Mouse (Mus musculus): ENCODE measurements around the gene Cmya5. TPM values are rescaled to one million over a fixed set of nuclear protein-coding genes. Genes with fewer than 3 reads are reported as not detected.

The Cmya5 gene
- polyA plus RNA-seq, 1 experiment from 2014 or later = 0.81 TPM

GRCm38 (mm10) chr13:93080859-93081258 lies 63.7 kb downstream of the Cmya5 start:
- Histone ChIP-seq H3K27ac (ENCODE audit: low read length) (no peak overlapping the region), H3K4me2 (ENCODE audit: low read depth, low read length) (no peak overlapping the region), H3K4me3 (replicated peaks; ENCODE audit: low read length) (no peak overlapping the region), H3K9ac (ENCODE audit: low read length) (no peak overlapping the region), H3K27me3 (ENCODE audit: control insufficient read depth, insufficient read depth, low read length) (no peaks in the 10 kb centered on the region), H3K4me1 (ENCODE audit: control insufficient read depth, insufficient read depth, low read length) (no peaks in the 10 kb centered on the region), H3K36me3 (ENCODE audit: control insufficient read depth, insufficient read depth, low read length) (no peaks in the 10 kb centered on the region), H3K9me3 (replicated peaks; ENCODE audit: control insufficient read depth, low read length) (peaks cover 7% of the 10 kb centered on the region; the same call in 1 of the 2 replicates)
- 71% methylated on average over 2 of the region's 2 CpGs for WGBS
- ATAC-seq (ENCODE audit: insufficient read depth, low FRiP score) = no peak

- WGBS = 39% methylated on average over 17 of the region's 17 CpGs
Measured at GRCm38 (mm10) chr13:93074147-93074641, 70.3 kb downstream of the Cmya5 start.

DNA sequence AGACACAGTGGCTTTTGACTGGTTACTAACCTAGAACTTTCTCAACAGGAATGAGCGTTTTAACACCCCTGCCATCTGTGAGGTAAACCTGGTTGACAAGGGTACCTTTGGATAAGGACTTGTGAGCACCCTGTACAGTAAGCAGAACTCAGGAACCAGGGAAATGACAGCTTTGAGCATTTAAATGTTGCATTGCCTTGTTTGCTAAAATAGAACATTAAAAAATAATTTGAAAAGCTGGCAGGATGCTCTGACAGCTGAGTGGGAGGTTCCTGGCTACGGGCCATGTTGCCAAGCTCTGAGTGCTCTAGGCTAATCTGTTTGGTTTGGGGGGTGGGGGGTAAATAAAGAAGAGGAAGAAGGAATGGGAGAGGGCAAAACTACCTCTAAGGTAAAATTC lies 70.9 kb downstream of the Cmya5 start:
- H3K4me2 ChIP-seq (ENCODE audit: low read depth, low read length) = peak overlapping the region; percentile 35; the same call in 1 of the 2 replicates
- H3K36me3 ChIP-seq (ENCODE audit: control insufficient read depth, insufficient read depth, low read length) = no peaks in the 10 kb centered on the region
- H3K4me1 ChIP-seq (ENCODE audit: control insufficient read depth, insufficient read depth, low read length) = peaks cover 5% of the 10 kb centered on the region
- no peak overlapping the region for H3K4me3 ChIP-seq (replicated peaks; ENCODE audit: low read length)
- 23% methylated on average over 2 of the region's 2 CpGs for WGBS
- H3K9ac ChIP-seq (ENCODE audit: low read length) = no peak overlapping the region
- H3K27me3 ChIP-seq (ENCODE audit: control insufficient read depth, insufficient read depth, low read length) = no peaks in the 10 kb centered on the region
- ATAC-seq (ENCODE audit: insufficient read depth, low FRiP score) = peak; percentile 17; the same call in 1 of the 2 replicates
- no peak overlapping the region for H3K27ac ChIP-seq (ENCODE audit: low read length)
- peaks cover 7% of the 10 kb centered on the region; the same call in 1 of the 2 replicates for H3K9me3 ChIP-seq (replicated peaks; ENCODE audit: control insufficient read depth, low read length)

More at GRCm38 (mm10) chr13:93074147-93074641, 70.3 kb downstream of the Cmya5 start:
- no peak for ATAC-seq (ENCODE audit: insufficient read depth, low FRiP score)
- Histone ChIP-seq H3K27ac (ENCODE audit: low read length) (no peak overlapping the region), H3K4me3 (replicated peaks; ENCODE audit: low read length) (no peak overlapping the region), H3K4me2 (ENCODE audit: low read depth, low read length) (peak overlapping the region; percentile 35), H3K9ac (ENCODE audit: low read length) (no peak overlapping the region), H3K4me1 (ENCODE audit: control insufficient read depth, insufficient read depth, low read length) (peaks cover 5% of the 10 kb centered on the region), H3K27me3 (ENCODE audit: control insufficient read depth, insufficient read depth, low read length) (no peaks in the 10 kb centered on the region), H3K36me3 (ENCODE audit: control insufficient read depth, insufficient read depth, low read length) (no peaks in the 10 kb centered on the region), H3K9me3 (replicated peaks; ENCODE audit: control insufficient read depth, low read length) (peaks cover 7% of the 10 kb centered on the region; the same call in 1 of the 2 replicates)

DNA sequence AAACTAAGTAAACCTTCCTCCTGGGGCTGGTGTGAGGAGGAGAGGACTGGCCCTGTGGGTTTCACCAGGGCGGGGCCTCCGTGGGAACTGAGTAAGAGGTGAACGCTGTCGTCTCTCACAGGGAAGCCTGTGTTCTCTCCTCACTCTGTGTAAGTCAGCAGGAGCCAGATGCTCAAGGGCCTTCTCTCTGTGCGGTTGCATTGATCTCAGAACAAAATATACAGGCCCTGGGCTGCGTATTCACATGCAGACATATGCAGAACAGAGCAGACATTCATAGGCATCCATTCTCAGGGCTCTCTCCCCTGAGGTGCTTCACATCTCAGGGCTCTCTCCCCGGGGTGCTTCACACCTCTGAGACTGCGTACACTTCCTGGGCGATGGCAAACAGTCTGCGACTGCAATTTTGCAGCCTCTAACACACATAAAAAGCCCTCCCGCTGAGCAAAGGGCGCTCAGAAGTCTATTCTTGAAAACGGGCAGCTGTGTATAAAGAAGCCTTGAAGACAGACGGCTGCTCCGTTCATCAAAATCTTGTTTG lies 71.6 kb downstream of the Cmya5 start:
- Histone ChIP-seq H3K9me3 (replicated peaks; ENCODE audit: control insufficient read depth, low read length) (peaks cover 7% of the 10 kb centered on the region; the same call in 1 of the 2 replicates), H3K4me3 (replicated peaks; ENCODE audit: low read length) (no peak overlapping the region), H3K27me3 (ENCODE audit: control insufficient read depth, insufficient read depth, low read length) (no peaks in the 10 kb centered on the region), H3K27ac (ENCODE audit: low read length) (no peak overlapping the region), H3K9ac (ENCODE audit: low read length) (no peak overlapping the region), H3K4me1 (ENCODE audit: control insufficient read depth, insufficient read depth, low read length) (peaks cover 5% of the 10 kb centered on the region), H3K36me3 (ENCODE audit: control insufficient read depth, insufficient read depth, low read length) (no peaks in the 10 kb centered on the region), H3K4me2 (ENCODE audit: low read depth, low read length) (no peak overlapping the region)
- WGBS = 23% methylated on average over 15 of the region's 15 CpGs
- peak; percentile 66; the same call in 1 of the 2 replicates for ATAC-seq (ENCODE audit: insufficient read depth, low FRiP score)

DNA sequence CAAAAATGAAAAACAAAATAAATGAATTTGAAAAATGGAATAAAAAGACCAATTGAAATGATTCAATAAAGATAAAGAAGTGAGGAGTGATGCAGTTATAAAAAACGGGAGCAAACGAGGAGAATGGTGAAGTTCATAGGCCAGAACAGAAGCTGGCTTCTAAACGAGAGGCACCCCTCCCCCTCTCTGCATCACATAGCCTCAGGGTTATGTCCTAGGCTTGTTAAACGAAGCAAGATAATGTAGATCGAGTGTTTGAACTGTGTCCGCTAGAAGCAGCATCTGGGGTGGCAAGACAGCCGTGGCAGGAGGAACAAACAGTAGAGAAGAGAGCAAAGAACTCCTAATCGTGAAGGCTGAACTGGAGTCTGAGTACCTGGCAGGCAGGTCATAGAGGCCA lies 74.1 kb downstream of the Cmya5 start:
- 50% methylated on average over 8 of the region's 8 CpGs for WGBS
- Histone ChIP-seq H3K9me3 (replicated peaks; ENCODE audit: control insufficient read depth, low read length) (no peaks in the 10 kb centered on the region), H3K4me2 (ENCODE audit: low read depth, low read length) (no peak overlapping the region), H3K9ac (ENCODE audit: low read length) (no peak overlapping the region), H3K27me3 (ENCODE audit: control insufficient read depth, insufficient read depth, low read length) (no peaks in the 10 kb centered on the region), H3K27ac (ENCODE audit: low read length) (no peak overlapping the region), H3K4me3 (replicated peaks; ENCODE audit: low read length) (no peak overlapping the region), H3K4me1 (ENCODE audit: control insufficient read depth, insufficient read depth, low read length) (peaks cover 5% of the 10 kb centered on the region), H3K36me3 (ENCODE audit: control insufficient read depth, insufficient read depth, low read length) (no peaks in the 10 kb centered on the region)
- ATAC-seq (ENCODE audit: insufficient read depth, low FRiP score) = no peak

GRCm38 (mm10) chr13:93069481-93069880 lies 75.0 kb downstream of the Cmya5 start:
- Histone ChIP-seq H3K4me1 (ENCODE audit: control insufficient read depth, insufficient read depth, low read length) (peaks cover 5% of the 10 kb centered on the region), H3K9me3 (replicated peaks; ENCODE audit: control insufficient read depth, low read length) (no peaks in the 10 kb centered on the region), H3K27me3 (ENCODE audit: control insufficient read depth, insufficient read depth, low read length) (no peaks in the 10 kb centered on the region), H3K27ac (ENCODE audit: low read length) (no peak overlapping the region), H3K4me3 (replicated peaks; ENCODE audit: low read length) (no peak overlapping the region), H3K36me3 (ENCODE audit: control insufficient read depth, insufficient read depth, low read length) (no peaks in the 10 kb centered on the region), H3K4me2 (ENCODE audit: low read depth, low read length) (no peak overlapping the region), H3K9ac (ENCODE audit: low read length) (no peak overlapping the region)
- ATAC-seq (ENCODE audit: insufficient read depth, low FRiP score) = no peak
- 76% methylated on average over 4 of the region's 4 CpGs for WGBS

- no peaks in the 10 kb centered on the region for H3K9me3 ChIP-seq (replicated peaks; ENCODE audit: control insufficient read depth, low read length)
- H3K9ac ChIP-seq (ENCODE audit: low read length) = no peak overlapping the region
- 89% methylated on average over 6 of the region's 6 CpGs for WGBS
- H3K36me3 ChIP-seq (ENCODE audit: control insufficient read depth, insufficient read depth, low read length) = no peaks in the 10 kb centered on the region
- peaks cover under 1% of the 10 kb centered on the region; the same call in 1 of the 2 replicates for H3K4me1 ChIP-seq (ENCODE audit: control insufficient read depth, insufficient read depth, low read length)
- no peak for ATAC-seq (ENCODE audit: insufficient read depth, low FRiP score)
- H3K4me2 ChIP-seq (ENCODE audit: low read depth, low read length) = no peak overlapping the region
- no peak overlapping the region for H3K27ac ChIP-seq (ENCODE audit: low read length)
- no peak overlapping the region for H3K4me3 ChIP-seq (replicated peaks; ENCODE audit: low read length)
- H3K27me3 ChIP-seq (ENCODE audit: control insufficient read depth, insufficient read depth, low read length) = no peaks in the 10 kb centered on the region
Measured at GRCm38 (mm10) chr13:93068353-93068752, 76.2 kb downstream of the Cmya5 start.

- no peaks in the 10 kb centered on the region for H3K36me3 ChIP-seq (ENCODE audit: control insufficient read depth, insufficient read depth, low read length)
- WGBS = 57% methylated on average over 13 of the region's 13 CpGs
- no peak overlapping the region for H3K4me2 ChIP-seq (ENCODE audit: low read depth, low read length)
- no peaks in the 10 kb centered on the region for H3K4me1 ChIP-seq (ENCODE audit: control insufficient read depth, insufficient read depth, low read length)
- peak; percentile 74; the same call in 1 of the 2 replicates for ATAC-seq (ENCODE audit: insufficient read depth, low FRiP score)
- no peak overlapping the region for H3K27ac ChIP-seq (ENCODE audit: low read length)
- no peaks in the 10 kb centered on the region for H3K27me3 ChIP-seq (ENCODE audit: control insufficient read depth, insufficient read depth, low read length)
- H3K9me3 ChIP-seq (replicated peaks; ENCODE audit: control insufficient read depth, low read length) = no peaks in the 10 kb centered on the region
- H3K4me3 ChIP-seq (replicated peaks; ENCODE audit: low read length) = no peak overlapping the region
- no peak overlapping the region for H3K9ac ChIP-seq (ENCODE audit: low read length)
Measured at GRCm38 (mm10) chr13:93062860-93063636, 81.5 kb downstream of the Cmya5 start.

- Histone ChIP-seq H3K9me3 (replicated peaks; ENCODE audit: control insufficient read depth, low read length) (no peaks in the 10 kb centered on the region), H3K9ac (ENCODE audit: low read length) (no peak overlapping the region), H3K27ac (ENCODE audit: low read length) (no peak overlapping the region), H3K36me3 (ENCODE audit: control insufficient read depth, insufficient read depth, low read length) (no peaks in the 10 kb centered on the region), H3K4me2 (ENCODE audit: low read depth, low read length) (no peak overlapping the region), H3K4me1 (ENCODE audit: control insufficient read depth, insufficient read depth, low read length) (no peaks in the 10 kb centered on the region), H3K4me3 (replicated peaks; ENCODE audit: low read length) (no peak overlapping the region), H3K27me3 (ENCODE audit: control insufficient read depth, insufficient read depth, low read length) (no peaks in the 10 kb centered on the region)
- WGBS = 76% methylated on average over 4 of the region's 4 CpGs
- no peak for ATAC-seq (ENCODE audit: insufficient read depth, low FRiP score)
Measured at GRCm38 (mm10) chr13:93061311-93061710, 83.2 kb downstream of the Cmya5 start.
